Mouse (Mus musculus) gastrocnemius, adult 8-10 months (tissue): ENCODE results near the gene Zmat5. TPM values are rescaled to one million over a fixed set of nuclear protein-coding genes. Genes with fewer than 3 reads are reported as not detected.

Experiments used
- DNase-seq, 2 experiments: peaks; one replicate each; pipeline ENCODE4 v3.0.0; 2022; ENCODE audit warnings: low spot score in 2 of 2
- total RNA-seq, 4 experiments: library from RNA; stranded (reverse); gene quantifications; 2 replicates each; pipeline ENCODE4 v1.2.4; 2022

Zmat5 gene
- total RNA-seq, 4 experiments from 2014 or later, result 19.6 to 26.9 (median 24.7) TPM

DNA sequence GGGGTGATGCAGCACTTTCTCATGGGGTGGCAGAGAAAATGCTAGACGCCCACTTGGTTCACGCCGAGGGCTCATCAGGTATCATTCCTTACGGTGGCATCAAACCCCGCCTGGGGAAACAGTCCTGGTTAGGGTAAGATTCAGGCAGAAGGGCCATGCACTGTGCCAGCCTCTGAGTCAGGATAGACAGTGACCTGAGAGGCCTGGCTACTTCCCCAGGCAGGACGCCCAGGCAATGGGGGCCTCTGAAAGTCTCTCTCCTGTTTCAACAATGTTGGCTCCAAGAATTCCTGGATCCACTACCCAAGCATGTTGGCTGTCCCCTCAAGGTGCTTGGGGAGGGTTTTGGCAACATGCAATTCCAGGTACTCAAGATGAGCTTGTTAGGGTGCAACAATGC, 65.4 kb downstream of the Zmat5 start:
- DNase-seq, result peak in 1 of 2 experiments; percentile 50

DNA sequence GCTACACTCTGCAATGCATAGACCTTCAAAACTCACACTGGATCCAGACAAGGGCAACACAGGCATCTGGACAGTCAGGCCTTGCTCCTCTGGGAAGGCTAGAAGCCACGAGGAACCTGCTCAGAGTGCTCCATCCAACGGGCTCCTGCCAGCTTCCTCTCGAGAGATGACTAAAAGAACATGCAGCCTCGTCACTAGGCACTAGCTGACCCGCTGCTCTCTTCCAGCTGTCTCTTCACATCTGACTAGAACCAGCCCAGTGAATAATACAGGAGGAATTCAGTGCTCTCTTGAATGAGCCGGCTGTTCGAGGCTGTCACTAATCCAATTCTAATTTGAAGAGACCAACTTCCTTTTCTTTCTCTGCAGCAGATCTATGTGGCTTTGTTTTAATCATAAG, 67.3 kb downstream of the Zmat5 start:
- DNase-seq, result no peak

DNA sequence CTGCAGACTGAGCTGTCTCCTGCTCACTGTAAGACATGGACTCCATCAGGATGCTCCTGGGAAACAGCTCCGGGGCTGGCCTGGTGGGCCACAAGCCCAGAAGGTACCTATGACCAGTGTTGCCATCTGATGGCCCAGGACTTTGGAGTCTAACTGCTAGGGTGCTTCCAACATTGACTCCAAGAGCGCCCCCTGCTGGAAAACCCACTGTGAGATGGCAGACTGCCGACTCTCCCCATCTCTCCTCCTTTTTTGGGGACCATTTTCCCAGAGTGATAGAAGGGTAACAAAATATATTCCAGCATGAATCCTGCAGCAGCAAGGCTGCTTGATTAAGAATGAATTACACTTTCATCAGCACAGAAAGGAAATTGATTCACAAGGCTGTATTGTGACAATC, 68.4 kb downstream of the Zmat5 start:
- DNase-seq, result peak in 1 of 2 experiments; percentile 32

DNA sequence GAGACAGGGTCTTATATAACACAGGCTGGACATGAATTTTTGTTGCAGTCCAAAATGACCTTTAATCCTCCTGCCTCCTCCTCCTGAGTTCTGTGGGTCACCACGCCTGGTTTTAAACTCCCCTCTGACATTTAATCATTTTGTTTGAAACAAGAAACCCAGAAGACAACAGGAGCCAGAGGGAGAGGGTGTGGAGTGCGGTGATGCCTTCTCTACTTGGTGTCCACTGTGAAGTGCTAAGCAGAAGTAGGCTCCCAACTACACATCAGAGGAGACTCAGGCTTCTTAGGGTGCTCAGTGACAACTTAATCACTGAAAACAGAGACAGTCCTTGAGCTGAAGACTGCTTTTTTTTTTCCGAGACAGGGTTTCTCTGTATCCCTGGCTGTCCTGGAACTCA, 76.4 kb downstream of the Zmat5 start:
- no peak for DNase-seq

DNA sequence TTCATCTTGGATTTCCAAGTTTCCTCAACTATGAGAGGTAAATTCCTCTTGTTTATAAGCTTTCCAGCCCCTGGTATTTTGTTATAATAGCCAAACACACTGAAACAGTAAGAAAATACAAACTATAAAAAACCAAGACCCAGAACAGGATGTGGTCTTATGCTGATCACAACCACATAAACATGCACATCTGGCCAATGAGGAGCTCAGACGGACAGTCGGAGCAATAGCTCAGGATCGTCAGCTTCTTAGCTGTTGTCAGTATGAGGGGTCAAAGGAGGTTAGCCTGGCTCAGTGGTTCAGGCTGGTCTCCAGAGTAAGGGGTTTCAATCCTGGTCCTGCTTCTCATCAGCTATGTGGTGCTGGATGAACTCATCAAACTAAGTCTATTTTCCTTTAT, 78.6 kb downstream of the Zmat5 start:
- DNase-seq, result no peak

DNA sequence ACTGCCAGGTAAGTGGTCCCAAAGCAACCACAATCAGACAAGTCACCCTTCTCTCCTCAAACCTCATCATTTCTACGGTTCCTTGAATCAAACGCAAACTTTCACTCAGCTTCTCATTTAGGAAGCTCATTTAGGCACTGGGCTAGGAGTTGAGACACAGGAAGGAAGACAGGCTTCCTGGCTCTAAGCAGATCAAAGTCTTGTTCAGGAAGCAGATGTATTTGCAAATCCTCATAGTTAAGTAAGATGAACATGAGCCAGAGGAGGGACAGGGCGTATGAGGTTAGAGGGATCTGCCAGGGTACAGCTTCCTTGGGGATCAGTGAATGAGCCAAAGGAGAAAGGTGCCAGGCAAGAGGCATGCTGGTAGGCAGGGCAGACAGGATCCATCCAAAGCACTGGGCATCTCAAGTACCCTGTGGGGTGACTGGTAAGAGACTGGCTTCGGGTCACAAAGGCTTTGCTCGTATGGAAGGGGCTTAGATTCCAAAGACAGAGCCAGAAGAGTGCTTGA, 80.2 kb downstream of the Zmat5 start:
- DNase-seq, result no peak

Other genes starting within 250 kb of the Zmat5 start
- 10 to 100 TPM; 45.9 to 59.7 (median 51.7) TPM for gene Mtmr3, start 109.8 kb upstream of the Zmat5 start, total RNA-seq
- not detected for gene Gm11032, start 84.6 kb upstream of the Zmat5 start, total RNA-seq
- gene Ascc2, start 66.9 kb upstream of the Zmat5 start, total RNA-seq, result 10 to 100 TPM; 15.6 to 18.7 (median 16.5) TPM
- 1,000 to 10,000 TPM in 1 of 4 experiments, 100 to 1,000 TPM in 3; 882 to 1,031 (median 959) TPM for gene Uqcr10, start 336 bp upstream of the Zmat5 start, total RNA-seq
- gene Cabp7, start 42.1 kb downstream of the Zmat5 start, total RNA-seq, result under 1 TPM in 2 of 4 experiments, not detected in 2; 0.10 to 0.12 TPM
- gene Nf2, start 144.9 kb downstream of the Zmat5 start, total RNA-seq, result 10 to 100 TPM; 52.9 to 62.2 (median 56.1) TPM
- gene Nipsnap1, start 169.3 kb downstream of the Zmat5 start, total RNA-seq, result 1 to 10 TPM in 1 of 4 experiments, under 1 TPM in 3; 0.29 to 1.1 (median 0.71) TPM
- gene Thoc5, start 190.6 kb downstream of the Zmat5 start, total RNA-seq, result 10 to 100 TPM; 14.0 to 16.3 (median 15.3) TPM
- not detected for gene Nefh, start 243.4 kb downstream of the Zmat5 start, total RNA-seq